Mouse (Mus musculus): ENCODE measurements around the gene Jag2. TPM values are rescaled to one million over a fixed set of nuclear protein-coding genes. Genes with fewer than 3 reads are reported as not detected.

Gene Jag2
- polyA plus RNA-seq, 1 experiment from 2014 or later, result 18.4 TPM

DNA sequence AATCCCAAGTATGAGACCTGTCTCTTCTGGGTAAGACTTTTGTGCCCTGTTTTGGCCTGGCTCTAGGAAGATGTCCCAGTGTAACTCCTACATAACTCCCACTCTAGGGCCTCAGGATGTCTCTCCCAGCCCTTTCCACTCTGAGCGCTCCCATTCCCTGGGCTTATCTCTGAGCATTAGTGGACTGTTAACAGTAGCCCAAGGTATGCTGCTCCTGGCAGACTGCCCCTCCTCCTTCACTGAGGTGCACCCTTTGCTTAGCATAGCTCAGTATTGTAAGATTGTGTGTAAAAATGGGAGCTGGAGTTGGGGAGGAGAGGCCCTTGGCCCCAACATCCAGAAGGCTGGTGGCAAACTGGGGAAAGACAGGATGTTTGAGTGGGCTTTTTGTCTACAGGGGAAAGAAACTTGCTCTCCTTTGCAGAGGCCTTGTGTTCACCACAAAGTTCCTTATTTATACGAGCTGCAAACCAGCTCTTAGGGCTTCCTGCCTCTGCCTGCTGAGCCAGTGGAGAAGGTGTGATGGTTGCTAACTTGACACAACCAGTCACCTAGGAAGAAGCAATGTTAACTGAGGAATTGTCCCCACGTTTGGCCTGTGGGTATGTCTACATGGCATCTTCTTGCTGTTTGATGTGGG, 23.5 kb upstream of the Jag2 start:
- H3K4me3 ChIP-seq, result no peak overlapping the region
- H3K27me3 ChIP-seq (replicated peaks), result no peaks in the 10 kb centered on the region
- WGBS, result 82% methylated on average over 3 of the region's 3 CpGs
- no peaks in the 10 kb centered on the region for H3K36me3 ChIP-seq (replicated peaks)
- no peak for ATAC-seq (replicated peaks)
- no peaks in the 10 kb centered on the region for H3K9me3 ChIP-seq
- no peak overlapping the region for H3K27ac ChIP-seq
- no peak overlapping the region for H3K9ac ChIP-seq
- H3K4me1 ChIP-seq, result peaks cover 22% of the 10 kb centered on the region
- H3K4me2 ChIP-seq, result no peak overlapping the region

DNA sequence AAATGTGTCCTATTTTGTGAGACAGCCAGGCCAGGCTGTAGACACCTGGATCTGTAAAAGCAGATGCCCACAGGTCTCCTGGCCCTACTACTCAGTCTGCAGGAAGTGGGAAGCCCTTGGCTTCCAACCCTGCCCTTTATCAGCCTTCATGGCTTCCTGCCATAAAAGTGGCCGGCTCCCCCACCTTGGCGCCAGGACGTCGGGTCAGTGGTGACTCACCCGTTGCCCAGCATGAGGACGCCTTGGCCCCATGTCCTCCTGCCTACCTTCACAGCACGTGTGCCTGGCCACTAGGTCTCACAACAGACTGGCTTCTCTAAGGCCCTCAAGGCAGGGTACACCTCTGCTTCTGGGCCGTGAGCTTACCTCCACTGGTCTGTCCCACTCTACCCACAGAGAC, 22.9 kb upstream of the Jag2 start:
- Histone ChIP-seq H3K4me1 (peaks cover 22% of the 10 kb centered on the region), H3K4me3 (no peak overlapping the region)
- WGBS, result 73% methylated on average over 8 of the region's 8 CpGs

DNA sequence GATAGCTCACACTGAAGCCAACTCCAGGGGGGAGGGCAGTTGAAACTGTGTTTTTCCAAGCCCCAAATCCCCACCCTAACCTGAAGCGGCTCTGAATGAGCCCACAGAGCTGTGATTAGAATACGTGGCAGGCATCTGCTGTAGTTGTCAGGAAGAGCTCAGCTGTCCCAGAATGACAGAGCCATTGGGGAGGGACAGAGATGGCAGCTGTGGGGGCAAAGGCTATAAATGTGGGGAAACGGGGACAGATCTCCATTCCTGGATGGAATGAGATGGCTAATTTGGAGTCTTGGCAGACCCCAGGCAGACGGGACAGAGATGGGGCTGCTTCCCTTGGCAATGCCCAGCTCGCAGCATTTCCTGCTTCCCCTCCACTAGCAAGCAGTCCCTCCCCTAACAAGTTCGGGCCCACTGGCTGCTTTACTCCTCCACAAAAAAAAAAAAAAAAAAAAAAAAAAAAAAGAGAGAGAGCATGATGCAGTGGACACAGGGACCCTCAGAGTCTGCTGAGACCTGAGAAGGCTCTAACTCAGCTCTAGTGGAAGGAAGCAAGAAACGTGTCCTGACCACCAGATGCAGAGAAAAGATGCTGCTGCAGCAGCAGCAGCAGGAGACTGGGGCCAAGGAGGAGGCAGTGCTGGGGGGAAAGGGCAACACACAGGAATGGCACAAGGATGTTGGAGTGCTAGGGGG, 21.7 kb upstream of the Jag2 start:
- Histone ChIP-seq H3K9me3 (no peaks in the 10 kb centered on the region), H3K4me3 (peak overlapping the region; percentile 68), H3K4me2 (peak overlapping the region; percentile 93), H3K9ac (peak overlapping the region; percentile 94), H3K27me3 (replicated peaks) (no peaks in the 10 kb centered on the region), H3K4me1 (peaks cover 22% of the 10 kb centered on the region), H3K36me3 (replicated peaks) (no peaks in the 10 kb centered on the region), H3K27ac (peak overlapping the region; percentile 94)
- WGBS, result 23% methylated on average over 7 of the region's 7 CpGs
- ATAC-seq (replicated peaks), result no peak

More for the DNA sequence above, 22.9 kb upstream of the Jag2 start:
- ATAC-seq (replicated peaks), result no peak
- Histone ChIP-seq H3K9me3 (no peaks in the 10 kb centered on the region), H3K27me3 (replicated peaks) (no peaks in the 10 kb centered on the region), H3K36me3 (replicated peaks) (no peaks in the 10 kb centered on the region), H3K4me2 (no peak overlapping the region), H3K27ac (no peak overlapping the region), H3K9ac (no peak overlapping the region)

DNA sequence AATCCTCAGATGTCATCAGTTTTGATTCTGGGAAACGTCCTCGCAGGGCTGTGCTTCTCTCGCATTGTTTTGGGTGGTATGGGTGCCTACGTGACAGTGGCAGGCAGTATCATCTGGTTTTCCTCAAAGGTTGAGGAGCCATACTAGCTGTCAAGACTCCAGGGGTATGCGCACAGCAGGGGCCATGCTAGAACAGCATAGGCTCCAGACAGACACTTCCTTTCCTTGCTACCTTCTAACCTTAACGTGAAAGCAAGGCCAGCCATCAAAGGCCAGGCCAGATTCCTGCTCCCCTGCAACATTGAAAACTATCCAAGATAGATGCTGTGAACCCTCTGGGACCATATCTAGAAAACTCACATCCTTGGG, 21.2 kb upstream of the Jag2 start:
- H3K27ac ChIP-seq, result peak overlapping the region; percentile 94
- H3K4me2 ChIP-seq, result peak overlapping the region; percentile 93
- H3K9me3 ChIP-seq, result no peaks in the 10 kb centered on the region
- peaks cover 22% of the 10 kb centered on the region for H3K4me1 ChIP-seq
- H3K4me3 ChIP-seq, result peak overlapping the region; percentile 68
- peak overlapping the region; percentile 94 for H3K9ac ChIP-seq
- H3K27me3 ChIP-seq (replicated peaks), result no peaks in the 10 kb centered on the region
- WGBS, result 5% methylated on average over 6 of the region's 6 CpGs
- no peaks in the 10 kb centered on the region for H3K36me3 ChIP-seq (replicated peaks)
- ATAC-seq (replicated peaks), result peak; percentile 54

DNA sequence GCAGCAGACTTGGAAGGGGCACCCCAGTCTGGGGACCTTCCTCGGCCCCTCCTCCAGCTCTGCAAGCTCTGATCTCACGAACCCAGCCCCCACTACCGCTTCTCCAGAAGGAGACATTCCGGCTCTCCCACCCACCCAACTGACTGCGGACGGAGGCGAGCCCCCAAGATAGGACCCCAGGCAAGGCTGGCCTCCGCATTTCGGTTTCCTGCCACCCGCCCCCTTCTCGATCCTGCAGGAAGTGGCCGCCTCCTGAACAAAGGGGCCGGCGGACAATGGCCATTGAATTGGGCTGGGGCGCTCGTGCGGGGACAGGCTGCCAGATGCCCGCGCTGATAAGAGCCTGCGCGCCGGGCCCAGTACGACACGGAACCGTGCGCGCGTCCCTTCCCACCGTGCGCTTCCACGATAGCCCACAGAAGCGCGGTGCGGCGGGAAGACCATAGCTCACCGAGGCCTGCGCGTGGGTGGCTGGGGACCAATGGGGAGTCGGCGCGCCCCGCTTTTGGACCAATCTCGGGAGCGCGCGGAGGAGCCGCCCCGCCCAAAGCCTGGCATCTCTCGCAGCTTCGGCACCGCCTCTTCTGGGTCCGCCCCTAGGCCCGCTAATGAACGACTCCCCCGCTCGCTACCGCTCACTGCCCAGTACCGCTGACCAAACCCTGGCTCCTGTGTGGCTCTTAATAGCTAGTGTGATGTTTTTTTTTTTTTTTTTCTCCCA, 20.6 kb upstream of the Jag2 start:
- no peaks in the 10 kb centered on the region for H3K36me3 ChIP-seq (replicated peaks)
- peak overlapping the region; percentile 68 for H3K4me3 ChIP-seq
- H3K27me3 ChIP-seq (replicated peaks), result no peaks in the 10 kb centered on the region
- ATAC-seq (replicated peaks), result peak; percentile 90
- under 1% methylated on average over 58 of the region's 58 CpGs for WGBS
- peak overlapping the region; percentile 93 for H3K4me2 ChIP-seq
- H3K9ac ChIP-seq, result peak overlapping the region; percentile 94
- H3K9me3 ChIP-seq, result no peaks in the 10 kb centered on the region
- peaks cover 22% of the 10 kb centered on the region for H3K4me1 ChIP-seq
- peak overlapping the region; percentile 94 for H3K27ac ChIP-seq

DNA sequence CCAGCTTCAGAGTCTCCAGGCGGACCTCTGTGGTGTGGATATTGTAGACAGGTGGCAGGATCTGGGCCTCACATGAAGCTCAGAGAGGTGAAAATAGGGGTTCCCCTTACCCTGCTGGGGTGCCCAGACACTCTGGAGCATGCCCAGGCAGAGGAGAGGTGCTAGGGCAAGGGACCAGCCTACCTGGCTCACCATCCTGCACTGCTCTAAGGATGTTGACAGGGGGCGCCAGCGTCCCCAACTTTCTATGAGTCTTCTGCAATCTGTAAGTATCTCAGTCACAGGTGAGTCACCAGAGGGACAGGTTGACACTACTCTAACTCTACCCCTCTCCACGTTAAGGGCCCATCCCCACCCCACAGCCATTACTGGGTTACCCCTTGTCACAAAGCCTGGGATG, 17.7 kb upstream of the Jag2 start:
- Histone ChIP-seq H3K27ac (no peak overlapping the region), H3K27me3 (replicated peaks) (no peaks in the 10 kb centered on the region), H3K9me3 (no peaks in the 10 kb centered on the region), H3K36me3 (replicated peaks) (no peaks in the 10 kb centered on the region), H3K4me1 (peaks cover 23% of the 10 kb centered on the region), H3K4me2 (no peak overlapping the region), H3K4me3 (no peak overlapping the region), H3K9ac (no peak overlapping the region)
- 21% methylated on average over 4 of the region's 4 CpGs for WGBS
- no peak for ATAC-seq (replicated peaks)

DNA sequence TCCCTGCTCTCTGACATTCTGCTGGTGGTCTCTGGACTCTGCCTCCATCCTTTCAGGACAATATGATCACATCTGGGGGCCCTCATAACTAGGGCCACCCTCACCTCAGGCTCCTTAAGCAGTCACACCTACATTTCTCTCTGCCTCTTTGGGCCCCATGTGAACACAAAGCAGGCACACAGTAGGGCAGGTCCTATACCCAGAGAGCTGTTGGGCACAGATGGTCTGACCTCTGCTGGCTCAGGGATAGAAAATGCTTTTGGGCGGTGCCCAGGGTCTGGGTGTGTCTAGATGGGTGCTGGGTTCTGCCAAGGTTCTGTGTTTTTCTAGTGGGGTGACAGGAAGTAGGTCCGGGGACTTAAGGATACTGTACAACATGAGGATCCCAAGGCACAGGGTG, 14.1 kb upstream of the Jag2 start:
- Histone ChIP-seq H3K4me3 (no peak overlapping the region), H3K4me1 (peaks cover 21% of the 10 kb centered on the region), H3K27ac (no peak overlapping the region), H3K9ac (no peak overlapping the region), H3K4me2 (no peak overlapping the region), H3K9me3 (no peaks in the 10 kb centered on the region), H3K27me3 (replicated peaks) (no peaks in the 10 kb centered on the region), H3K36me3 (replicated peaks) (no peaks in the 10 kb centered on the region)
- 85% methylated on average over 2 of the region's 2 CpGs for WGBS
- ATAC-seq (replicated peaks), result no peak

DNA sequence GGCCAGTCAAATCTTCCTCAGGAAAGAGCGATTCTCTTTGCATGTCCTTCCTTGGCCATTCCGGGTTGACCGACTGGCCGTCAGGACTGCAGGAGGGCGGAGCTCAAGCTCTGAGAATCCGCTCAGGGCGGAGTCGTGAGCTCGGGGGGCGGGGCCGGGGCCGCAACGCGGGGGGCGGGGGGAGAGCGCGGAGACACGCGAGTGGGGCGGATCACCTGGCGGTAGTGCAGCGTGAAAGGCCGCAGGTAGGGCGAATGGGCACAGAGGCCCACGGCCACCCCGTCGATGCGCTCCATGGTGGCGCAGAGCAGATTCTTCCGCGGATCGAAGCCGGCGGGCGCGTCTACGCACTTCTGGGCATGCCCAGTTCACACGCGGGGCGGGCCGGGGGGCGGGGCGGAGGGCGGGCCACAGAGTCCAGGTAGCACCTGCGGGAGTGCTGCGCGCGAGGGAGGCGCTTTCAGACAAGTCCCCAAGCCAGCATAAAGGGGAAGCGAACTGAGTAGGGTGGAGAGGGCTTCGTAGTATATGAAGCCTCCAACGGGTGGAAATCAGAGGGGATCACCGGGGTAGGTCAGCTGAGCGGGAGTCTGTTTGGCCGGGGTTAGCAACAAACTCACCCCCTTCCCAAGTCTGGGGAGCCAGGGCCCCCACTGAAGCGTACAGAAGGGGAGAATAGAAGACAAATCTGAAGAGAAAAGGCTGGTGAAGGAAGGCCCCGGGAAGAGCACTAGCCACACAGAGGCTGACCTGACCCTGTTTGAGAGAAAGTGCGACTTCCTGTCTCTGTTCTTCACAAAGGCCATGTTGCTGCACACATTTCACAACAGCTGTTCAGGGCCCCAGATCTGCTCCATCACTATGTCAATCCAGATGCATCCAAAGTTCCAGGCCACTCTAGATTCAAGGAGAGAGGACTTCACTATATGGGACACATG, 12.5 kb upstream of the Jag2 start, which contains the start of gene Nudt14:
Nudt14 (minus strand) TSS at position 349 of the 938 bp plus-strand sequence.
- H3K27ac ChIP-seq, result peak within 1 kb of the TSS; percentile 81
- no peaks in the 10 kb centered on the region for H3K27me3 ChIP-seq (replicated peaks)
- H3K4me2 ChIP-seq, result peak within 1 kb of the TSS; percentile 82
- peak within 1 kb of the TSS; percentile 86 for H3K9ac ChIP-seq
- no peaks in the 10 kb centered on the region for H3K36me3 ChIP-seq (replicated peaks)
- WGBS, result 2% methylated on average over 58 of the region's 58 CpGs
- ATAC-seq (replicated peaks), result peak; percentile 85
- peaks cover 21% of the 10 kb centered on the region for H3K4me1 ChIP-seq
- H3K4me3 ChIP-seq, result peak within 1 kb of the TSS; percentile 85
- H3K9me3 ChIP-seq, result no peaks in the 10 kb centered on the region

DNA sequence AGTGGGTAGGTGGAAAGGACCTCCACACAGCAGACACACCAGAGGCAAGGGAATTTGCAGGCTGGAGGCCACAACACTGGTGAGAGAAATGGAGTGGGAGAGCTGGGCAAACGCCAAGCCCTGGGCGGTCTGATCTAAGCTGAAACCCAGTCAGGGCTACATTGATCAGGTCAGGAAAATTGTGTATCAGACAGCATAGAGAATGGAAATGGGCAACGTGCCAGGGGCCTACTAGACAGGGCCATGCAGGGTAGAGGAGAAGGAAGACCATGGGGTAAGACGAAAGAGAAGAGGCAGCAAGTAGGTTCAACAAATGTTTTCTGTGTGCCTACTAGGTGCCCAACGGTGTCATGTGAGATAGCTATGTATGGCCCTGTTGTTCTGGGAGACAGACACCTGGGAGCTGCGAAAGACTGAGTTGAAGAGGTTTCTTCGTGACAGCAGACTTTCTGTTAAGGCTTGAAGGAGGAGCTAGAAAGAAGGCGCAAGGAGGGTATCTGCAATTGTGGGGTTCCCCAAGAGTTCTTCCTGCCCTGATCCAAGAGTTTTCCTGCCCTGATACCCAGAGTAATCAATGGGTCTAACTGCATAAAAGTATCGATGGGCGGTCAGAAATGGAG, 11.7 kb upstream of the Jag2 start:
- peak; percentile 25 for ATAC-seq (replicated peaks)
- peak overlapping the region; percentile 86 for H3K9ac ChIP-seq
- 40% methylated on average over 10 of the region's 10 CpGs for WGBS
- H3K4me3 ChIP-seq, result peak overlapping the region; percentile 85
- H3K27ac ChIP-seq, result 0 out of 2 replicates have a peak overlapping the region, but pooled peaks have one; percentile 81
- H3K9me3 ChIP-seq, result no peaks in the 10 kb centered on the region
- H3K27me3 ChIP-seq (replicated peaks), result no peaks in the 10 kb centered on the region
- peaks cover 21% of the 10 kb centered on the region for H3K4me1 ChIP-seq
- peak overlapping the region; percentile 82 for H3K4me2 ChIP-seq
- H3K36me3 ChIP-seq (replicated peaks), result no peaks in the 10 kb centered on the region

DNA sequence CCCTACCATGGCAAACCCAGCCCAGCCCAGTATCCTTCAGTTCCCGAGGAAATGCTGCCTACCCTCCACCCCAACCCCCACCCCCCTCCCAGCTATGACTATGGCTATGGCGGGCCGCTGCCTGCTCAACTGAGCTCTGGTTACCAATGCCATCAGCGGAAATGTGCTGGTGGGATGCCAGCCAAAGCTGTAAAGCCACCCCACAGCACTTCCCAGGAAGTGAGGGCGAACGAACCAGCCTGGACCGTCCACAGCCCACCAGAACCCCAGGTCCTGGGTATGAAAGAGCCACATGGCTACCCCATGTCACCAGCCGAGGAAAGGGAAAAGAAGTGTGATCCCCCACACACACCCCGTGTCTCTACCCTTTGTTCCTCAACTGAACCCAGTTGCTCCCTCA, 11.1 kb upstream of the Jag2 start:
- no peak overlapping the region for H3K4me3 ChIP-seq
- no peak for ATAC-seq (replicated peaks)
- H3K9ac ChIP-seq, result no peak overlapping the region
- H3K27ac ChIP-seq, result 0 out of 2 replicates have a peak overlapping the region, but pooled peaks have one; percentile 81
- peaks cover 21% of the 10 kb centered on the region for H3K4me1 ChIP-seq
- no peak overlapping the region for H3K4me2 ChIP-seq
- 80% methylated on average over 9 of the region's 9 CpGs for WGBS
- no peaks in the 10 kb centered on the region for H3K36me3 ChIP-seq (replicated peaks)
- H3K9me3 ChIP-seq, result no peaks in the 10 kb centered on the region
- H3K27me3 ChIP-seq (replicated peaks), result no peaks in the 10 kb centered on the region

DNA sequence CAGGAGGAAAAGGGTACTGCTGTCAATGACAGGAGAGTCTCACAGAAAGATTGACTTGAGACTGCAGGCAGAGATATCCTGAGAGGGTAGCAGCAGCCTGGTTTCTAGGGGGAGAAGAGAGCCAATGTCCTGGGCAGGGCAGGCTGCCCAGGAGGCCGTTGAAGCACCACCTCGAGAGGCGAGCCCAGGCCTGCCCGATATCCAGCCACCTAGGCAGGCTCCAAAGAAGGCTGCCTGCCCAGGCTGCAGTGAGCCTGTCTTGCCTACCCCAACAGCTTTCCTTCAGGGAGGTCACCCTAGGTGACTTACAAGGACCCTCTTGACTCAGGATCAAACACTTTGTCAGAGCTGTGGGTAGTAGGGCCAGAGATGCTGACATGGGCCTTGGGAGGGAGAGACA, 10.7 kb upstream of the Jag2 start:
- Histone ChIP-seq H3K27me3 (replicated peaks) (no peaks in the 10 kb centered on the region), H3K4me2 (no peak overlapping the region), H3K27ac (no peak overlapping the region), H3K9me3 (no peaks in the 10 kb centered on the region), H3K9ac (no peak overlapping the region), H3K4me1 (peaks cover 21% of the 10 kb centered on the region), H3K36me3 (replicated peaks) (no peaks in the 10 kb centered on the region), H3K4me3 (no peak overlapping the region)
- WGBS, result 80% methylated on average over 4 of the region's 4 CpGs
- no peak for ATAC-seq (replicated peaks)

All from midbrain, embryonic 15.5 days (tissue).